Mouse (Mus musculus) heart, postnatal 36 days (tissue): Measurements from ENCODE around the gene Xrcc5. TPM values are rescaled to one million over a fixed set of nuclear protein-coding genes. Genes with fewer than 3 reads are reported as not detected.

Experiments used
- DNase-seq, 2 experiments: peaks; one replicate each; pipeline ENCODE4 v3.0.0; 2021 to 2022
- intact Hi-C: fragments of 180-260 bp; cut with DNase I; formaldehyde crosslinking; loops from one replicate; pipeline ENCODE4 v1.15.1; 2025
- total RNA-seq, 2 experiments: library from RNA; stranded (reverse); gene quantifications; 2 replicates each; pipeline ENCODE4 v1.2.3; 2021

Xrcc5 gene
- total RNA-seq, 2 experiments from 2014 or later = 13.2 to 15.2 TPM

DNA sequence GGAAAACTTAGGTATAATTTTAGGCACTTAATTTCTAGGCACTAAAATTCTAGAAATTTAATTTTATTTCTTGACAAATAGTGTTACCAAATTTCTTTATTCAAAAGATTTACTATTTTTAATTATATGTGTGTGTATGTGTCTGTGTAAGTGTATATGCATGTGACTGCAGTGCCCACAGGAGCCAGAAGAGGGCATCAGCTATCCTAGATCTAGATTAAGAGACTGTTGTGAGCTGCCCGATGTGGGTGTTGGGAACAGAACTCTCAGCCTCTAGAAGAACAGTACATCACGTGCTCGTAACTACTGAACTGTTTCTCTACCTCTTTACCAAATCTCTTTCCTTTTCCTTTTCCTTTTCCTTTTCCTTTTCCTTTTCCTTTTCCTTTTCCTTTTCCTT is 73.3 kb downstream of the Xrcc5 start:
- intact Hi-C loops = no loop called here
- DNase-seq = no peak

DNA sequence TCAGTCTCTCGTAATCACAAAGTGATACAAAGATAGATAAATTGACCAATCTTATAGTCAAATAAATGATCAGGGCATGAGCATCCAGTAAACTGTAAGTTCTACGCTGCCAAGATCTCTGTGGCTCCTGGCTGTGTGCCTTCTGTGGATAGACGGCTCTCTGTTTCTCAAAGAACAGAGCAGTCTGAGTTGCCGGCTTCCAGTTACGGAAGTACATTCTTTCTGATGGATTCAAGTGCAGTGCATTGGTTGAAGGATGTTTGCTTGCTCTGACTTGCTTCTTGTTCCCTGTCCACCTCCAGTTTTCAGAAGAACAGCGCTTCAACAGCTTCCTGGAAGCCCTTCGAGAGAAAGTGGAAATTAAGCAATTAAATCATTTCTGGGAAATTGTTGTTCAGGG is 75.8 kb downstream of the Xrcc5 start:
- intact Hi-C loops = no loop called here
- DNase-seq = no peak

DNA sequence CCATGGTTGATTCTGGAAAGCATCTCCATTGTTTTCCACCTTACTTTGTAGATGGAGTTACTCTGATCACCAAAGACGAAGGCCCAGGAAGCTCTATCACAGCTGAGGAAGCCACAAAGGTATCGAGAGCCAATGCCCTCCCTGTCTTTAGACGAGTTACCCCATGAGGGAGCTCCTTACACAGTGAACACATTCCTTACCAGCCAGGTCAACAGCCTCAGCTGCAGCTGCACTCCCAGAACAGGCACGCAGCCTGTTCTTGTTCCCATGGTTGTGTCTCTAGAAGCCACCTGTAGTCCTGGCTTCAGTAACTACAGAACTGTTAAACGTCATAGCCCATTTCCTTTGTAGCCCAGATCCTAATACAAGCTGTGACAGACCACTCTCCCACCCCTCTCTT is 76.4 kb downstream of the Xrcc5 start:
- intact Hi-C loops = no loop called here

DNA sequence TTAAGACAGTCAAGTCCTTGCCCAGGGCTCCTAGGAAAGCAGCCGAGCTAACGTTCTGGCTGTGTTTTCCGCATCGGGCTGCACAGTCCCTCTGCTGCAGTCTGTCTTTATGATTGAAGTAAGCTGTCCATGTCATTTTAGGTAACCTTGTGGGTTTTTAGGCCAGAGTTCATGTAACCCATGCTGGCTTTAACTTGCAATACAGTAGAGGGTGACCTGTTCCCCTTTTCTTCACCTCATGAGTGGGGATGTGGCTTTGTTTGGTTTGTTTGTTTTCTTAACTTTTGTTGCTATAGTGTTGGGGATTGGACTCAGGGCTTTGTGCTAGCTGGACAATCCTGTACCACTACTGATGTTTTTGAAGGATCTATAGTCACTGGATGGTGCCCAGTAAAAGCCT is 83.2 kb downstream of the Xrcc5 start:
- DNase-seq = no peak
- intact Hi-C loops = no loop called here

More for the DNA sequence above, 76.4 kb downstream of the Xrcc5 start:
- DNase-seq = no peak

DNA sequence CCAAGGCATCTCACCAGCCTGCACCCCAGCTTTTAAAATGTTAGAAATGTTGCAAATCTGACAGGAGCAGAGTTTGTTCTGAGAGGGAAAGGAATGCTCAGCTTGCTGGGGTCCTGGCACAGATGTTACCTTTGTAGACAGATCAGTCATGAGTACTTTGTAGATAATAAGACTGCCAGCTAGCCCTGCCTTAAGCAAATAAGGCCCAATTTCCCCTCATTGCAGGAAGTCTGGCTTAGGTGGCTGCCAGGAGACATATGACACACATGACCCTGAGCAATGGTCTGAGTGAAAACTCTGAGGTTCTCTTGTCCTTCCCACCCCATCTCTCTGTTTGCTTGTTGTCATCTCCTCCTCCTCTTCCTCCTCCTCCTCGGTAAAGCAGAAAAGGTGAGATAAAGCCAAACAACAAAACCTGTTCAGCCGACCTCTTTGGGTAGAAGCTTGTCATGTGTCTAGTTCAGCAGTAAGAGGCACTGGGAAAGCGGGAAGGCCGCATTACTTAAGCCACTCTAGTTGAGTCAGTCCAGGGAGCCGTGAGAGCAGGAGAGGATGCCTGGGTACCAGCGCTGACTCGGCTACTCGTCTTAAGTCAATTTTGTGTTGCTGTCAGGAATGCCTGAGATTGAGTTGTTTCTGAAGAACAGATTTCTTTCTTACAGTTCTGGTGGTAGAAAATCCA is 92.6 kb downstream of the Xrcc5 start:
- intact Hi-C loops = no loop called here
- no peak for DNase-seq

DNA sequence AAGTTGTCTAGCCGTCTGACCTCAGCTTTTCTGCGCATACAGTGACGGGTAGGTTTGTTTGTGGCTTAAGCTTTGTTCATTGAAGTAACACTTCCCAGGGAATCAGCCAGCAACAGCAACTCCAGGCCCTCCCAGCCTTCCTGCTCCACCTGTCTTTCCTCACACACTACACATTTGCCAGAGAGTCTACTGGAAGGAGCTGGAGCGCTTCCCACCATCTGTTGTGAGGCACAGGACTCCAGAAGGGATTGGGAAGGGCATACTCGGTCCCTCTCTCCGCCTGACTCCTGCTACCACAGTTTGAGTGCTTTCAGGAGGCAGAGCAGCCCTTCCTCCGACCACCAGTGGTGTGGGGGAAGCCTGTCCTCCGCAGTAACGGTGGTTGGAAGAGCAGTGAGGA is 93.4 kb downstream of the Xrcc5 start:
- intact Hi-C loops = no loop called here
- DNase-seq = no peak

DNA sequence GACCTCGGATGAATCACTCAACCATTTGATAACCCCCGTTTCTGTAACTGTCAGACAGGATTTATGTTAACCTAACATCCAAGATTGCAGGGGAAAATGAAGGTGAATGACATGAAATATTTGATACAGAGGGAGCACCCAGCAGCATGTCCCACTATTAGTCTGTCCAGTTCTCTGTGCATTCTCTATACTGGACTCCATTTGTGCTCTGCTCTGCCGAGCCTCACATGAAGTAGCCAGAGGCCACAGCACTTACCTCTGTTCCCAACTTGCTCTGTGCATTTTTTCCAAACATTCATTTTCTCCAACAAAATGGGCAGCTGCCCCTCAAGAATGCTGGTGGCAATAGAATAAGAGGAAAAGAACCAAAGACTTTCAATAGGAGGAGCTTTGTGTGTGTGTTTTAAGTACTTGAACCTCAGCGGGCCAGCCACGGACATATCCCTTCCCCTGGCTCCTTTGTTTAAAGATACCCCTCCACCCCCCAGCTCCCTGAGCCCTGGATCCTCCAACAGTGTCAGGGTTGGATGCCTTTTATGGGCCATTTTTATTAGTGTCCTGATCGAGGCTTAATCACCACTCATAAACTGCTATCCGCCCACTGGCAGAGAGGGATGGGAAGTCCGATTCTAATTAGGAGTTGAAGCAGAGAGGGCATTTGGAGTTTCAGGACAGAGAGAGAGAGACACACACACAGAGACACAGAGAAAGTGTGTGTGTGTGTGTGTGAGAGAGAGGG is 94.3 kb downstream of the Xrcc5 start:
- DNase-seq = no peak
- intact Hi-C loops = no loop called here

DNA sequence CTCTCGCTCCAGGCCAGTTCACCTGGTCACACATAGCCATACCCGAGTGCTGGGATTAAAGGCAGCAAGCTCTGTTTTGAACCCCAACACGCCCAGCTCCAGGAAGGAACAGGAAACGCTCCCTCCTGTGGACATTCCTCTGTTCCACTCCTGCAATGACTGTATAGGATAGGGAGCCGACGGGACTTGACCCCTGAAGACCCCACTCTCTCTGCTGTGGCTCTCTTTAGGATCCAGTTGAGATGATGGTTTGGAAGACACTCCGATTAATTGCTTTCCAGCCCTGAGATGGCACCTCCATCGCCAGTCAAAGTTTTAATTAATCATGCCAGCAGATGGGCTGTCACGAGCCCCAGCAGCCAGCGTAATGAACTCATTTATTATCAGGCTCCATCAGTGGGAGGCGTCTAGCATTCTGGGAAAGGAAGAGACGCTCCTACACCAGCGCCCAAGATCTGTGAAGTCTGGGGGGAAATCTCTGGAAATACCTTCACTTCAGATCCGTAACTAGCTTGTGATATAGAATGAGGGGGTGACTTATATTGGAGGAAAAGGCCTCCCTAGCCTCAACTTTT is 99.4 kb downstream of the Xrcc5 start:
- no peak for DNase-seq
- intact Hi-C loops = no loop called here

DNA sequence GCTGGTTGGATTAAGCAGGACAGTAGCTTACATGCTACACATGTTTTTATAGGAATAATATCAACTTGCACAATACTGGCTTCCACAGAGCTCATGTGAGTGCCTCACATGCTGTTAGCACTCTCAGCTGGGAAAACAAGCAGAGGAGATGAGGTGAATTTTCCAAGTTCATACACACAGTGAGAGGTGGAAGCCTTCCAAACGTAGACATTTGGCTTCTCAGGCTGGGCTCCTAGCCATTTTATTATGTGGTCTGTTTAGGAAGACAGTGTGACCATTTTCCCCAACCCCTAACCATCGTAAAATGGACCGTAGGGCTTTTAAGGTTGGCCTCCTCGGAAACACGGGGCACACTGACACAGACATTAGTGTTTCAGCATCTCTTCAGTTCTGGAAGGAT is 102.7 kb downstream of the Xrcc5 start:
- no peak for DNase-seq
- intact Hi-C loops = no loop called here

DNA sequence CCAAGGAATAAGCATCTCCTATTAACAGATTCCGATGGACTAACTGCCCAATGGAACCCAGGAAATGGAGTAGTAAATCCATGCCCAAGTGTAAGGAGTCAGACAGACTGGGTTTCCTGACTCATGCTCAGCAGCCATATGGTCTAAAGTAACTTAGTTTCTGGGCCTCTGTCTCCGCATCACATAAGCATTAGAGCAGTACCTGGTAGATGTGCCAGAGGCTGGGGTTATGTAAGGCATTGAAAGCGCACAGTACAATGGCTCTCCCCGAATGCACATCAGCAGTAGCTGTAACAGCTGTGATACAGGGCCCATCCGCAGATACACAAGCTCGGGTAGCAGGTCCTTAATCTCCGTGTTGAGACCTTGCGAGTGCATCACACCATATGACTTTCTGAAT is 103.9 kb downstream of the Xrcc5 start:
- DNase-seq = no peak
- intact Hi-C loops = no loop called here

DNA sequence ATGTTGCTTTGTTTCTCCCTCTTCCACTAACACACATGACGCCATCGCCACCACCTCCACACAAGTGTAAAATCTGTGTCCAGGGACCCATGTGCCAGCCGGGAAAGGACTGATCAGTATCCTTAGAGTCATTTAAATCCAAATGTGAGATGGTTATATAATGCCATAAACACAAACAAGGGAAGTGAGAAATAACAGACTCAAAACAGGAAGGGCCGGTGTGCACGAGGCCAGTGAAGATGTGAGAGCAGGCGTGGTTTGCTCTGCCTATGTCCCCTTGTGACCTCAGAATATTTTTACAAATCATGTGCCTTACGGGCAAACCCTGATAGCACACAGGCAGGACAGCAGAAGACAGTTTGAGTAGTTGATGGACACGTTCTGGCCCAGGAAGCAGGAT is 106.0 kb downstream of the Xrcc5 start:
- intact Hi-C loops = no loop called here
- no peak for DNase-seq

DNA sequence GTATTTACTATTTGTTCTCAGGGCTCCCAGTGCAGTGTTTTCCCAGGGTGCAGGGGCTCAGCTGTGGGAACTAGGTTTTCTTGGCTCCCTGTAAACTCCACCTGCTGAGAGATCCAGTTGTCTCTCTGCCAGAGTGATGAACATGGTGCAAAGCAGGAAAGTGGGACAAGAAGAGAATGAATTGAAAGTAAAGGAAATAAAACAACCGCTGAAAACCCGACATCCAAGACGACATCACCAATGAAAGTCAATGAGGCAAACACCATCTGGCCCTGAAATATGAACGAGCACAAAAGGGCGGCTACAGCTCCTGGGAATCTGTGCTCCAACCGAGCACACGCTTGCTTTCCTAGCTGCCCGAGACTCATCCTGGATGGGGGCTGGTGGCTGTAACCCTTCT is 106.9 kb downstream of the Xrcc5 start:
- no peak for DNase-seq
- intact Hi-C loops = no loop called here

DNA sequence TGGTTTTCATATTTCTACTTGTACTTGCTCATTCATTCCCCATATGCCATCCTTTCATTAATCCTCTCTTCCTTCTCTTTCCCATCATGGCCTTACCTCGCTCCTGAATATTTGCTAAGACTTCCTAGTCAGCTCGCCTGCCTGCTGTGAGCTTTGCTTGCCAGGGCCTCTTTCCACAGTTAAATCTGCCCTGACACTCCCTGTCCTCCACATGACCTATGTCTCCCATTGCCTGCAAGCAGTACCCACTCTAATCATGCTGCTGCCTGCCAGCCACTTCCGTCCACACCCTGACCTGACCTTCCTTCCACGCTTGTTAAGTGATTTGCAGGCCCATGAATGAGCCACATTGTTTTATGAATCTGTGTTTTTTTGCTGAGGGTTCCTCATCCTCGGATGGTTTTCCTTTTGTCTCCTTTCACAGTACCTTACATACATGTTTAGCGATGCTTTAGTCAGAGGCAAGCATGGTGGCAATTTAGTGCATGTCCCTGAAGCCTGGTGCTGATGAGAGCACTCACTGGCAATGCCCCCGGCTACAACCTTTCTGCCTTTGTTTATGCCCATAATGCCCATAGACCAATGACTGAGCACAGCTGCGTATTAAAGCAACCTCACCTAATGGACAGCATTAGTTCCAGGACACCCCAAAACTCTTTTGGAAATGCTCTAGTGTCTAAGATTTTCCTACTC is 107.5 kb downstream of the Xrcc5 start:
- intact Hi-C loops = no loop called here
- DNase-seq = no peak

DNA sequence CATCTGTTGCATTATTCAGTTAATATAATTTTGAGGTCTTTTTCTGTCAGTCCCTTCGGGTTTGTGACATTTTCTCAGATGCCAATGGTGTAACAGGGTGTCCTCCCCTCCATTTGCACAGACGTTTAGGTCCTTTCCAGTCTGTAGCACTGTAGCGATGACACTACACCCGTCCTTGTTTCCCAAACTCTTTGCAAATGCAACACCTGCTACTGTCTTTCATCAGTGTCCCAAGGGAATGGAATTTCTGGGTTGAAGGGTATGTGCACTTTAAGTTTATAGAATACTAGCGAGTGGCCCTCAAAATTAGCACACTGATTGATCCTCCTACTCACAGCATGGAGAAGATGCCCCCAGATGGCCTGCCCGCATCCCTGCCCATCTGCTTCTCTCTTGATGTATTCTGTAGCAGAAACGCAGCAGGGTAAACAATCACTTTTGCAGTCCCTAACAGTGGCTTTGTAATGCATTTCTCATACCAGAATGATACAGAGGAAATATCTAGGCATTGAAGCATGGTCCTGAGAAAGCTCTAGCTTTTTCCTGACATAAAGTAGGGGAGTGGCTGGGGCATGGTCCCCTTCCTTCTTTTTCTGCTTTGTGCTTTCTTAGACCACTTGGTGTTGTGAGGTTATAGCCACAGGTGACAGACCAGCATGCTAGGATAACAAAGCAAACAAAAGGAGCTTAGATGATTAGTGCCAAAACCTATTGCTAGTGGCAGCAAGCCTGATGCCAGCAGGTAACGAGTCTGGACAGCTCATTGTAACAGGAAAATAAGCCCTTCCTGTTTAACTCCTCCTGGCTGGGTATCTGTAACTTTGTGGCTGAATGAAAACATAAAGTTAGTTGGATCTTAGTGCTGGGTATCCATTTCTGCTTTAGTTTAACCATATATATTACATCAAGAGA is 111.8 kb downstream of the Xrcc5 start:
- intact Hi-C loops = no loop called here
- no peak for DNase-seq

DNA sequence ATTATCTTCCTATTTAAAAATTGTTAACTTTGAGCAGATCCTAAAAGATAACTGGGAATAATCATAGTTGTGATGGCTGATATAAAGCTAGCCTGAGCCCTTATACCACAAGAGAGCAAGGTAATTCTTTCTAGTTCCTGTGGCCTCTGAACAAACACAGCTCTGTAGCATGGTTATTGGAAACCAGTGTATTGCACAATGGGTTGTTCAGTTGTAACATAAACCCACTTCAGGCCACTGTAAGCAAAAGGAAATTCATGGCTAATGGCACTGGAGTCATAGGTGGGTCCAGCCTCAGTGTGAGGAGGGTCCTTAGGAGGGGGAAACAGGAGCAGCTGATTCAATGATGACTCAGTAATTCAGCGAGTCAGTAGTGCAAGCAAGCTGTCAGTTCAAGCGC is 113.0 kb downstream of the Xrcc5 start:
- intact Hi-C loops = no loop called here

DNA sequence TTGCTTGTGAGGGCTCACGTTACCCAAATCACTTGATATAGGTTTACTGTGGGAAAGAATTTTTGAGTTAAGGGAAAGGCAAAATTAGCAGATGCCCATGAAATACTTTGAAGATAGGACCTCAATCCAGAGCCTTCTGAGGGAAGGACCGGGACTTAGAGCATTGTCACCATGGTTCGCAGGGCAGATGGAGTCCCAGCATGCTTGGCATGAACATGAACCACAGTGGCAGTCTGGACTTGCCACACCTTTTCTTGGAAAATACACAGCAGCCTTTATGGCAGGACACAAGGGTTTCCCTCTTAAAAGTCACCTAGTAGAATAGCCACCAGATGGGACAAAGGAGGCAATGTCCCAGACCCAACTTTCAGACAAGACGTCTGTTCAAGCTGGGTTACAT is 114.9 kb downstream of the Xrcc5 start:
- intact Hi-C loops = no loop called here
- no peak for DNase-seq

More for the DNA sequence above, 113.0 kb downstream of the Xrcc5 start:
- no peak for DNase-seq

DNA sequence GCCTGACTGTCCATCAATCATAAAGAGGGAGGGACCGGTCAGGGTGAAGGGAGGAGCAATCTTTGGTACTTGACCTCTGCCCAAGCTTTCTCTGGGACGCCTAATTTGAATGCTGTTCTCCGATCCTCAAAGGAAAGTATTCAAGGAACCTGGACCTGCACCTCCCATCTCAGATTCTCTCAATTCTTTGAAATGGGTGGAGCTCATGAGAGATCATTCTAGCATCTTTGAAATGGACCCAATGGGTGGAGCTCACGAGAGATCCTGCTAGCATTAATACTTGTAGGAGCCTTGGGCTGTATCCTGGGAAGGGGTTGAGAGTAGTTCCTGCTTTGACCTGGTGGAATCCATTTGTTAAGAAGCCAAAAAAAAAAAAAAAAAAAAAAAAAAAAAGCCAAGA is 119.2 kb downstream of the Xrcc5 start:
- intact Hi-C loops = no loop called here

DNA sequence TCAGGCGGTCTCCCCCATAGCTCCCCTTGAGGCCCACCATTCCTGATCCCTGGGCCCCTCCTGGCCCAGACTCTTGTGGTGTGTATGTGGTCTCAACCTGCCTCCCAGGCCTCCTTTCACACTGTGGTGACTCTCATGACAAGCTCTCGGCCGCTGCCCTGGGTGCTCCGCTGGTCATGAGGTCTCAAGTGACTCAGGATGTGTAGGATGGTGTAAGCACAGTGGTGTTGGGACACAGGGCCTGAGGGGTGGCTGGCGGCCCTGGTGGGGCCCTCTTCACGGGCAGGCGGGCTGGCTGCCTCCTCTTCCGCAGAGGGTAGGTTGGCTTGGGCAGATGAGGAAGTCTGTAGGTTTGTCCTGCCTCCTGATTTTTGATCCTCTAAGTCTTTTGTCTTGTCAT is 121.3 kb downstream of the Xrcc5 start:
- intact Hi-C loops = no loop called here

More for the DNA sequence above, 119.2 kb downstream of the Xrcc5 start:
- no peak for DNase-seq

DNA sequence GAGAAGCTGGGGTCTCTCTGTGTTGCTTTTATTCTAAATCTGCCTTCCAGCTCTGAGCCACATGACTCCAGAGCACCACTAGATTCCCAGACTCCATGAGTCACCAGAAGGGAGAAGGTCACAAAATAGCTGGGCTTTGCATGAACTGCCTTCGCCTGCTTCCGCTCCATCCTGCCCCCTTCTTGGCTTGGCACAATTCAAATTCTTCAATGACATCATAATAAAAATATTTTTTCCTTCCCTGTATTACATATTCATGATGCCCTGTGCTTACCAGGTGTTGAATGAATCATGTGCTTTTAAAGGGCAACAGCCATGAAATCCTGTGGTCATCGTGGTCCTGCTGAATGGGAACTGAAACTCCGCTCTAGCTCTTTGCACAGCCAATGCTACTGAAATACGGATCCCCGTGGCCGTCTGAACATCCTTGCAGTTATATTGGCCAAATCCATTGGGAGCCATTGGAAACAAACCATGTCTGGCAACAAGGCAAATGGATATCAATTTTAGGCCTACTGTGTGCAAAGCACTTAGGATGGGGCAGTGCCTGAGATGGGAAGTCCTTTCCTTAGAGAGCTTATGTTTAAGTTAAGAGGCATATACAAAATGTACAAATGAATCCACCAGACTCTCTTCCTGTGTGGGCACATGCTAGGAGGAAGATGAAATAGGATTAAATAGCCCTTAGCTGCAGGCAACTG is 122.0 kb downstream of the Xrcc5 start:
- no peak for DNase-seq

More for the DNA sequence above, 121.3 kb downstream of the Xrcc5 start:
- DNase-seq = no peak

DNA sequence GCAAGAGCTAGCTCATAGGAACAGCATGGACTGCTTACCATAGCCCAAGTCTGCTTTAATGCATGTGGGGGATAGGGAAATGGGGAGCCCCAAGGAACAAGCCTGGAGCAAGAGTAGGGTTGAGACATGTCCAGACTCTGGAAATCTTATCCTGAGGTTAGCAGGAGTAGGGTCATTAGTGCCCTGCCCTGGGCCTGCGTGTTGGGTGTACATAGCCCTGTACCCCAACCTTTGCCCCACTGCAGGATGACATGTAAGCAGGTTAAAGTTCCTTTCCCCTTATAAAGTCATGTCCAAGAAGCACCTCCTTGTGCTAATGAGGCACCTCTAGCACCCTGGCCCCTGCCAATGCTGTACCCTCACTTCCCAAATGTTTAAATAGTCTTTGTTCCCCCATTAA is 125.4 kb downstream of the Xrcc5 start:
- intact Hi-C loops = no loop called here
- DNase-seq = no peak

More for the DNA sequence above, 122.0 kb downstream of the Xrcc5 start:
- intact Hi-C loops = no loop called here
